1 mouse cellular context compared by ENCODE assay signal in genomic region chr14:33424124-33424523, GRCm38 (mm10).
TF ChIP-seq lines count a peak whose summit lies in the region.

No protein-coding gene starts in this region.

TF ChIP-seq in MEL, 35 proteins besides CTCF, POLR2A, EP300 and RAD21 (continued from another document):
- no peak for TF ChIP-seq USF2 (IDR thresholded peaks at IDR 0.05; ENCODE audit: borderline replicate concordance in 1 of 2, insufficient read depth in 1 of 2, low read depth in 1 of 2, low read length in 2 of 2)
- no peak for TF ChIP-seq E2F4 (IDR thresholded peaks at IDR 0.05; ENCODE audit: borderline replicate concordance, low read depth, low read length)
- 0 out of 2 replicates have a peak, but pooled peaks have one; percentile 26 for TF ChIP-seq TBP (IDR thresholded peaks at IDR 0.05; ENCODE audit: low read depth, low read length)
- TF ChIP-seq TCF12 (IDR thresholded peaks at IDR 0.05; ENCODE audit: low read depth, low read length): no peak
- TF ChIP-seq TAL1 (IDR thresholded peaks at IDR 0.05; ENCODE audit: low read length): no peak
- TF ChIP-seq ELF1 (IDR thresholded peaks at IDR 0.05; ENCODE audit: low read depth, low read length): no peak
- no peak for TF ChIP-seq BHLHE40 (IDR thresholded peaks at IDR 0.05; ENCODE audit: borderline replicate concordance, low read depth, low read length)
- TF ChIP-seq MXI1 (IDR thresholded peaks at IDR 0.05; ENCODE audit: low read depth, low read length): no peak
- no peak for TF ChIP-seq ZC3H11A (IDR thresholded peaks at IDR 0.05; ENCODE audit: low read depth, low read length)
- no peak for TF ChIP-seq SIN3A (IDR thresholded peaks at IDR 0.05; ENCODE audit: low read length)
- no peak for TF ChIP-seq JUND (IDR thresholded peaks at IDR 0.05; ENCODE audit: low read depth, low read length)
TF ChIP-seq in MEL: peak in this region for 4.
